Mouse (Mus musculus) lung, adult 2 months (tissue): ENCODE measurements around the gene Saysd1.

Experiments
- CTCF ChIP-seq: fragments of 200-500 bp; IDR thresholded peaks from 2 replicates; pipeline ENCODE4 v1.5.1; 2011; ENCODE audit warnings: mild to moderate bottlenecking, low read length, control low read depth; ENCODE audit not compliant: insufficient read depth
- POLR2A ChIP-seq: fragments of 200-500 bp; IDR thresholded peaks from 2 replicates; pipeline ENCODE4 v1.6.1; 2011; ENCODE audit warnings: low read depth, mild to moderate bottlenecking, control low read depth, low read length, borderline replicate concordance; ENCODE audit errors: extremely low read depth

- TF ChIP-seq CTCF: no peak
- TF ChIP-seq POLR2A: no peak
Measured at GRCm38 (mm10) chr14:20134965-20135671, 3.2 kb downstream of the Saysd1 start.
